Mouse (Mus musculus): Measurements from ENCODE around the gene Patl1. TPM values are rescaled to one million over a fixed set of nuclear protein-coding genes. Genes with fewer than 3 reads are reported as not detected.

Patl1 gene
- total and polyA plus RNA-seq, 3 experiments = 8.5 to 40.8 (median 12.0) TPM

DNA sequence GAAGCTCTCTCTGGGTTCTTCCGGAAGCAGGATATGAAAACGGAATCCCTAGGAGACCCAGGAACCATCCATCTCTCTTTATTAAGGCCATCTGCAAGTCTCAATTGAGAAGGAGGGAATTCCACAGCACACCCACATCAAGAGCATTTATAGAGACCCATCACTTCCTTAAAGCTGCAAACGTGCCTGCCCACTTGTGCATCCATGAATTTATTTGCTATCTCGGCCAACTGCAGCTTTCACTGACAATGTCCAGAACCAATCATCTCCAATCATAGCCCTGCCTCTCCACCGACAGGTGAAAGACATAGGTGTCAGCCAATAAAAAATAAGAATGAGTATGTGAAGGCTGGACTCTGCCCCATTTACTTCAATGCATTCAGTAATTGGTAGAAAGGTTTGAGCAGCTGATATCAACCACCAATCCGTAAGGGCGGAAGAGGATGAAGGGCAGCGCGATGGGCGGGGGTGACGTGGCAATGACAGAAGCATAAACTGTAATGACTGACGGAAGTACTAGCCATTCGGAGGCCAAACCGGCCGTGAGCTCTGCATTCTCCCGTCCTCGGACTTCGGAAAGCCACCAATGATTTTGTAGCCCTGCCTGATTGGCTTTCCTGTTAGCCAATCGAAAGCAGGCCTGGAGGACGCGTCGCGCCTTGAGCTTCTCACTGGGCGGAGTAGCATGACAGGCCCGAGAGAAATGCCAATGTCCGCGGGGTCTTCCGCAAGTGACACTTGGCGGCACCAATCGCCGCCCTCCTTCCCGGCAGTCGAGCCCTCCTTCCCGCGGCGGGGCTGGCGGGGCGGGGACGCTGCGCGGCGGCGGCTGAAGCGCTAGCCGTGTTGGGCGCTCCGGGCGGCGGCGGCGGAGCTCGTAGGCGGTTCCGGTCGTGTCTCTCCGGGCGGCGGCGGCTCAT, 53.1 kb downstream of the Patl1 start, which contains the start of gene Osbp (continued):
- 0 out of 2 replicates have a peak, but pooled peaks have one; percentile 38 for TF ChIP-seq UBTF (IDR thresholded peaks at IDR 0.05; ENCODE audit: low read depth, low read length)
- TF ChIP-seq TCF12 (IDR thresholded peaks at IDR 0.05; ENCODE audit: low read depth, low read length) = peak; percentile 65
- peak; percentile 82; the same call in 1 of the 2 replicates for TF ChIP-seq ZMIZ1 (IDR thresholded peaks at IDR 0.05; ENCODE audit: low read depth, low read length)
- TF ChIP-seq SMC3 (IDR thresholded peaks at IDR 0.05; ENCODE audit: low read depth, low read length) = no peak
- TF ChIP-seq JUND (conservative IDR thresholded peaks at IDR 0.05; ENCODE audit: low read depth, low read length) = peak; percentile 50
- TF ChIP-seq RCOR1 (conservative IDR thresholded peaks at IDR 0.05; ENCODE audit: low read depth, low read length) = no peak
- TF ChIP-seq POLR2A (IDR thresholded peaks at IDR 0.05; ENCODE audit: low read depth, low read length) = peak; percentile 90
- TF ChIP-seq TBP (conservative IDR thresholded peaks at IDR 0.05; ENCODE audit: low read depth, low read length) = peak; percentile 97

DNA sequence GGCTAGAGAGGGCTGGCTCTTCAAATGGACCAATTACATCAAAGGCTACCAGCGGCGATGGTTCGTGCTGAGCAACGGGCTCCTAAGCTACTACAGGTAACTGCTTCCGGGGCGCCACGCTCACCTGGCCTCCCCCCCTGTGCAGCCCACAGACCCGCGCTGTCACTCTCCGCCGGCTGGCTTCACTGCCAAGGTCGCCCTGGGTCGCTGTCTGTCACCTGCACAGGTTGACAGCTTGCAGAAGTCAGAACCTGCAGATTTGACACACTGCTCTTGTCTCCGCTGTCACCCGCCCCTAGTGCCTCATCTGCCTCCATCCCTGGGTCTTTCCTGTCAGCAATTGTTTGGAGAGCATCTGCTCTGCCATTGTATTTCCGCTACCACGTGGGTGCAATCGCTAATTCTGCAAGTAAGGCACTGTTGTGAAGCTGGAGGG, 54.0 kb downstream of the Patl1 start:
- no peaks in the 10 kb centered on the region for H3K27me3 ChIP-seq (replicated peaks)
- in situ Hi-C loops (cut with MboI; ENCODE audit: low pct_ligation_motif_present, low pct_unique_long_range_greater_than_20kb, low sequenced_read_pairs) (loop anchor here (25.0 kb wide), 1 partner anchor 354 kb away; the partner anchor contains the start of genes Ms4a2 and Ms4a6d), dilution Hi-C loops (cut with MboI; ENCODE audit: extremely low pct_ligation_motif_present, extremely low pct_unique_long_range_greater_than_20kb, low sequenced_read_pairs) (no loop called here)
- H3K27ac ChIP-seq (ENCODE audit: insufficient read depth, low read depth) = peak overlapping the region; percentile 34; the same call in 1 of the 2 replicates
- peak overlapping the region; percentile 99 for H3K4me2 ChIP-seq (ENCODE audit: insufficient read depth, low read depth, poor library complexity, severe bottlenecking)
- peak overlapping the region; percentile 93 for H3K9ac ChIP-seq (ENCODE audit: insufficient read depth, low read depth)
- no peaks in the 10 kb centered on the region for H3K9me3 ChIP-seq (replicated peaks; ENCODE audit: low read length)
- peak overlapping the region; percentile 59 to 99 (median 69) for H3K4me3 ChIP-seq (replicated peaks in 1 of 3; ENCODE audit: low read depth in 2 of 3, low read length in 2 of 3, poor library complexity in 1 of 3)
- H3K36me3 ChIP-seq (replicated peaks in 1 of 2; ENCODE audit: control insufficient read depth in 1 of 2, insufficient read depth in 1 of 2, low read length in 1 of 2) = peaks cover 9 to 27% of the 10 kb centered on the region in 2 experiments
- peak; percentile 37 for DNase-seq (ENCODE audit: extremely low read depth)
- TF ChIP-seq SIN3A (IDR thresholded peaks at IDR 0.05; ENCODE audit: low read length) = peak; percentile 72
- peak; percentile 63 for TF ChIP-seq MAX (IDR thresholded peaks at IDR 0.05; ENCODE audit: low read length)
- TF ChIP-seq IRF4 (IDR thresholded peaks at IDR 0.05; ENCODE audit: low read depth, low read length) = no peak
- TF ChIP-seq HCFC1 (IDR thresholded peaks at IDR 0.05; ENCODE audit: low read depth, low read length) = peak; percentile 51; the same call in 1 of the 2 replicates
- TF ChIP-seq MYC (IDR thresholded peaks at IDR 0.05; ENCODE audit: low read depth, low read length) = peak; percentile 23; the same call in 1 of the 2 replicates
- TF ChIP-seq MXI1 (IDR thresholded peaks at IDR 0.05; ENCODE audit: low read depth, low read length) = peak; percentile 94
- no peak for TF ChIP-seq ZC3H11A (IDR thresholded peaks at IDR 0.05; ENCODE audit: low read depth, low read length)
- H3K79me2 ChIP-seq (replicated peaks; ENCODE audit: control insufficient read depth, extremely low read depth, insufficient read depth, poor library complexity, severe bottlenecking) = peaks cover 31% of the 10 kb centered on the region
- peaks cover 14 to 35% of the 10 kb centered on the region in 2 experiments for H3K4me1 ChIP-seq (ENCODE audit: control insufficient read depth in 1 of 2, insufficient read depth in 2 of 2)

All from CH12.LX (cell line).